Mouse (Mus musculus) fat pad, adult 2 months (tissue): ENCODE measurements around the gene Ece2.
"Not testable (repeated sequence)": the region's sequence is repeated elsewhere in the genome, so short reads cannot be mapped to it uniquely, and the experiment has no call there.

Experiments used
- DNase-seq: peaks from one replicate; pipeline ENCODE4 v3.0.0-alpha.2; 2011; ENCODE audit warnings: low read depth, low spot score; ENCODE audit errors: extremely low read depth

Ece2 gene

DNA sequence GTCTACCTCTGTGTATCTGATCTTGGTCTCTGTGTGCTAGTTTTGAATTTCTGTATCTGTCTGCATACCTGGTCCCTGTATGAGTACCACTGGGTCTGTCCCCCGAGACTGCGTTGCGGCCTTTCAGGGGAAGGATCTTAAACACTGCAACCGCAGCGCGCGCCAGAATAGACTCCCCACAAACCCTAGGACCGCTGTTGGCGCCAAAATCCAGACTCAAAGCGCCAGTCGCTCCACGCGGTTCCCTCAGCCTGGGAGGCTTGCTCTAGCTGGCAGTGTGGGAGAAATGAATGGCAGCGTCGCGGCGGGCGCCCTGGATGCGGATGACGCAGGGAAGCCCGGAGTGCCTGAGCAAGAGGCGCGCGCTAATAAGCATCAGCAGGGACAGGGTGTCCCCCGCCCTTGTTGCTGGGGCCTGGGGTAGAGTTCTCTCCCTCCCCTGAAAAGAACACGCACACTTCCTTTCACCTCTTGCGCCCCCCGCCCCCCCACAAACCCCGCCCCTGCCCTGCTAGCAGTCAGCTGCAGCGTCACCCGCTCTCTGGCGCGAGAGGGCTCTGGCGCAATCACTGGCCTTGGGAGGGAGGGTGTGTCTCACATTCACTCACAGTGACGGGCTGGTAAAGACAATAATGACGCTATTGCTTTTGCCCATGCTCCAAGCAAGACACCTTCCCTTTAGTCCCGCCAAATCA, 7.5 kb upstream of the Ece2 start:
- DNase-seq = no peak

GRCm38 (mm10) chr16:20623211-20623610, 6.4 kb upstream of the Ece2 start:
- DNase-seq = no peak

- DNase-seq = no peak
Observed at GRCm38 (mm10) chr16:20628871-20629391, 697 bp upstream of the Ece2 start.

GRCm38 (mm10) chr16:20637410-20637809, 7.8 kb downstream of the Ece2 start:
- DNase-seq = no peak

DNA sequence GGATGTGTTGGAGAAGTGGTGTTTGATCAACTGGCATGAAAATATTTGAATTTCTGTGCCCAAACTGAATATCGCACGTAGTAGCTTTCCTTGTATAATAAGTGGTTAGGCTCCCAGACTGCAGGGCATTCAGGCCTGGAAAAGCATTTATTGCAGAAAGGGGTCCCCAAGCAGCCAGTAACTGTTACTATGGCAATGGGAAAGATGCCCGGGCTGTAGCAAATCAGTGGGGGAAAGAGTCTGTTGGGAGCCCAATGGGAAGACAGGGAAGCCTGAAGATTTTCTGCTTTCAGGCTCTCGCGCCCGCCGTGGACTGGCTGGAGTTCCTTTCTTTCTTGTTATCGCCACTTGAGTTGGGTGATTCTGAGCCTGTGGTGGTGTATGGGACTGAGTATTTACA, 8.7 kb downstream of the Ece2 start:
- DNase-seq = no peak

GRCm38 (mm10) chr16:20642161-20642560, 12.5 kb downstream of the Ece2 start:
- DNase-seq = no peak

DNA sequence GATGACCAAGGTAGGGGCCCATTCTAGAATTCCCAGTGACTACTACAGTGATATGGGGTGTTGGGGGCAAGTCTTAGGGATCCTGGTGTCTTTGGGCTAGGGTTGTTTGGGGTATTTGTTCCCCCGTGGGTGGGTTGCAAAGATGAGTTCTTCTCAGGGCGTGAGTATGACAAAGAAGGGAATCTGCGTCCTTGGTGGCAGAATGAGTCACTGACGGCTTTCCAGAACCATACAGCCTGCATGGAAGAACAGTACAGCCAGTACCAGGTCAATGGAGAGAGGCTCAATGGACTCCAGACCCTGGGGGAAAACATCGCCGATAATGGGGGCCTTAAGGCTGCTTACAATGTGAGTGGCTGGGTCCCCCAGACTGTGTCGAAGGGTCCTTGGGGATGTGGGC, 14.3 kb downstream of the Ece2 start:
- no peak for DNase-seq

DNA sequence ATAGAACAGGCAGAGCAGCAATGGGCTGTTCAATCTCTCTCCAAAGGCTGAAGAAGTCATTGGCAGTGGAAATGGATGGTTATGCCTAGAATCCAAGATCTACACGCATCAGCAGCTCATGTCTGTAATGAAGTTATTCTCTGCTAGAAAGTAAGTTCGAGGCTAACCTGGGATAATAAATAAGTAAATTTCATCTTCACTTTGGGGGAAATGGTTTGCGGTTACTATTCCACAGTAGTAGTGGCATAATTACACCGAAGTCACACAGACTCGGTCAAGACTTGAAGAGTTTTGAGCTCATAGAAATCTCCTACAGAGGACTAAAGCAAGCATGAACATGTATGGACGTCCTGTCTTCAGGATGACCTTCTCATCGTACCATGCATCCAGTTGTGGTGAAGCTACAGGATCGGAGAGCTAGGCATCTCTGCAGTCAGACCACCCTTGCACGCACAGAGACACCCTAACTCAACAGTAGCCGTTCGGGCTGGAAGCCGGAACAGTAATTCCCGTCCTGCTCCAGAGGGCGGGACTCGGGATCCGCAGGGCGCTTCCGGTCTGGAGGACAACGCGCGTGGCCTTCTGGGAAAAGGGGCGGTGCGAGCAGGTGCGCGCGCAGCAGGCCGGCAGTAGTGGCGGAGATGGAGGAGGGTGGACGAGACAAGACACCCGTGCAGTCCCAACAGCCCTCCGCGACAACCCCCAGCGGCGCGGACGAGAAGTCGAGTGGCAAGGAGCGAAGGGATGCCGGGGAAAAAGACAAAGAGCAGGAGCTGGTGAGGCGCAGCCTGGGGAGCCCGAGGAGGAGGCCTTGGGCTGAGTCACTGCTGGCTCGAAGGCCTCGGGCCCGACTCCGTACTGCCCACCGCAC, 21.7 kb downstream of the Ece2 start, which contains the start of gene Psmd2:
Gene Psmd2, plus strand, starts transcription at position 577 of the 871 bp plus-strand sequence.
- DNase-seq = no peak

DNA sequence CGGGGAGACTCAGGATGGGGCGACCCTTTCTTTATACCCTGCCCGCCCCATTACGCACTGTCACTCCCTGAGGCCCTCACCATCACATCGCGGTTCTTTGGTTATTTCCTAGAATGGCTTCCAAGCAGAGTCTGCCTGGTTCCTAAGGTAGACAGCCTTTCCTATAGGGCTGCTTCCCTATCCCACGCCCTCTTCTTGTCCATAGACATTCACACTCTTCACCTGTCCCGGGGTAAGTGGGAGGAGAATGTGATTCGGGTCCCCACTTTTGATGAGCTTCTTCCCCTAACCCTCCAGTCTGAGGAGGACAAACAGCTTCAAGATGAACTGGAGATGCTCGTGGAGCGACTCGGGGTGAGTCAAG, 22.3 kb downstream of the Ece2 start:
- no peak for DNase-seq

DNA sequence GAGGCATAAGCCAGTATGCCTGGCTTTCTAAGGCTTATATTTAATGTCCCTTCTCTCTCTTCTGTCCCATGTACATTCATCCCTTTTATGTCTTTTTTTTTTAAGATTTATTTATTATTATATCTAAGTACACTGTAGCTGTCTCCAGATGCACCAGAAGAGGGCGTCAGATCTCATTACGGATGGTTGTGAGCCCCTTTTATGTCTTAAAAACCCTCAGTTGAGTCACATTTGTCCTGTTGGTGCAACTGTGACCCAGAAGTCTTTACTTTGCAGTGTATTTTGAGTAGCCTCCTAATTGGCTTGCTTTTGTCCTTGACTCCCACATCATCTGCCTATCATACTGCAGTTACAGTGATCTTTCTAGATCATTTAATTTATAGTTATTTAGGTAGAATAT, 23.7 kb downstream of the Ece2 start:
- no peak for DNase-seq

- DNase-seq = no peak
Observed at GRCm38 (mm10) chr16:20657661-20658060, 28.0 kb downstream of the Ece2 start.

DNA sequence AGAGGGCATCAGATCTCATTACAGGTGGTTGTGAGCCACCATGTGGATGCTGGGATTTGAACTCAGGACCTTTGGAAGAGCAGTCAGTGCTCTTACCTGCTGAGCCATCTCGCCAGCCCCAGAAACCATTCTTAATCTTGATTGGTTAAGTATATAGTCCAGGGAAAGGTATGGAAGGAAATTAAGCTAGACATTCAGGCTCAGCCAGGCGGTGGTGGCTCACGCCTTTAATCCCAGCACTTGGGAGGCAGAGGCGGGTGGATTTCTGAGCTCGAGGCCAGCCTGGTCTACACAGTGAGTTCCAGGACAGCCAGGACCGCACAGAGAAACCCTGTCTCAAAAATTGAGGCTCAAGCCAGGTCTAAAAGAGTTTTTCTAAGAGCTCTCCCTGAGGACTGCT, 38.4 kb downstream of the Ece2 start, which contains the start of gene Eif4g1:
Gene Eif4g1, plus strand, starts transcription at position 301 of the 400 bp plus-strand sequence.
- not testable (repeated sequence) for DNase-seq

- DNase-seq = no peak
Observed at GRCm38 (mm10) chr16:20670291-20670690, 40.7 kb downstream of the Ece2 start.

DNA sequence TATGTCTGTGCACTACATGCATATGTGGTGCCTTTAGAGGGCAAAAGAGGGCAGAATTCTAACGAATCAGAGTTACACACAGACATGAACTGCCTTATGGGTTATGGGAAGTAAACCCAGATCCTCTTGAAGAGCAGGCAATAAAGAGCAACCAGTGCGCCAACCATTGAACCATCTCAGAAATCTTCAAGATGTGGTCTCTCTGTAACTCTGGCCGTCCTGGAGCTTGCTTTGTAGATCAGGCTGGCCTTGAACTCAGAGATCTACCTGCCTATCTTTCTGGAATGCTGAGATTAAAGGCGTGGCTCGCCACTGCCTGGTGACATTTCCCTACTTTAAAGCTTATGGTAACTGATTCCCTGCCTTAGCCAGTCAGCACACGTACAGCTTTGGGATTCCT, 42.3 kb downstream of the Ece2 start:
- no peak for DNase-seq

DNA sequence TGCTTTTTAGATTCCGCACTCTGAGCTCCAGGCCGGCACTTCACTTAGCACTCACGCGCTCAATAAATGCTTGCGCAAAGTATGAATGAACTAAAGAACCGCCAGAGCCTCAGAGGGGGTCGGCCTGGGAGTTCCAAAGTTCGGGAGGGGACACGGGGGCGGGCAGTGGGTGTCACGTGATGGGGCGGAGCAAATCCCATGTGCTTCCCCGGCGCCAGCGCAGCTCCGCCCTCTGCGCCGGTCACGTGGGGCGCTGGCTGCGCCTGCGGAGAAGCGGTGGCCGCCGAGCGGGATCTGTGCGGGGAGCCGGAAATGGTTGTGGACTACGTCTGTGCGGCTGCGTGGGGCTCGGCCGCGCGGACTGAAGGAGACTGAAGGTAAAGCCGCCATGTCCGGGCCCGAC, 42.9 kb downstream of the Ece2 start:
- no peak for DNase-seq

GRCm38 (mm10) chr16:20672965-20673705, 43.5 kb downstream of the Ece2 start:
- DNase-seq = no peak

DNA sequence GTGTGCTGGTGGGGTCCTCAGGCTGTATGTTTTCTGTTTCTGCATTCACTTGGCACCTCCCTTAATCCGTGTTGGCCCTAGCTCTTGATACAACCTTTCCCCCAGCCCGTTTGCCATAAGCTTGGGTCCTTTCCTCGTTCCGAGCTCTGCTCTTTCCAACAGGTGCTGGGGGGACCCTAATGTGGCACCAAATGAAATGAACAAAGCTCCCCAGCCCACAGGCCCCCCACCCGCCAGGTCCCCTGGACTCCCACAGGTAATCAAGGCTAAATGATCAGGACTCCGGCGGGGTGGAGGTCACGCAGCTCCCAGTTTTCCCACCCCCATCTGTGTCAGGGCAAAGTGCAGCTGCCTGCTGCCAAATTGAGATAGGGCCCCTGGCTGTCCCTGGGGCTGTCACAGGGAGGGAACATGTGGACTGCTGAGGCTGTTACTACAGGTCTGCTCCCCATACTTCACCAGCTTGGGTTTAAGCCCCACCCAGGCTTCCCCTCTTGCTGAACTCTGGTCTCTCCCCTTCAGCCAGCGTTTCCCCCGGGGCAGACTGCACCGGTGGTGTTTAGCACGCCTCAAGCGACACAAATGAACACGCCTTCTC, 44.2 kb downstream of the Ece2 start:
- DNase-seq = no peak

- DNase-seq = no peak
Observed at GRCm38 (mm10) chr16:20675213-20675612, 45.6 kb downstream of the Ece2 start.

DNA sequence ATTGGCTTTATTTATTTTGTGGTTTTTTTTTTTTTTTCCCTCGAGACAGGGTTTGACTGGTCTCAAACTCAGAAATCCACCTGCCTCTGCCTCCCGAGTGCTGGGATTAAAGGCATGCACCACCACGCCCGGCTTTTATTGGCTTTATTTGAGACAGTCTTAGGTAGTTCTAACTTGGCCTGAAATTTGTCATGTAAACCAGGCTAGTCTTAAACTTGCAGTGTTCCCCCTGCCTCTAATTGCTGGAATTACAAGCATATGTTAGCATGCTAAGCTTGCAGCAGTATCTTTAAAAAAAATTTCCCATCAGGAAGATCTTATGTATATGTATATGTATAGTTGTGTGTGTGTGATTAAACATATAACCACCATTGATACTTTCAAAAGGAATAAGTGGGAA, 47.1 kb downstream of the Ece2 start:
- DNase-seq = no peak

- no peak for DNase-seq
Observed at GRCm38 (mm10) chr16:20677380-20677779, 47.8 kb downstream of the Ece2 start.
